In the genomic region with DNA sequence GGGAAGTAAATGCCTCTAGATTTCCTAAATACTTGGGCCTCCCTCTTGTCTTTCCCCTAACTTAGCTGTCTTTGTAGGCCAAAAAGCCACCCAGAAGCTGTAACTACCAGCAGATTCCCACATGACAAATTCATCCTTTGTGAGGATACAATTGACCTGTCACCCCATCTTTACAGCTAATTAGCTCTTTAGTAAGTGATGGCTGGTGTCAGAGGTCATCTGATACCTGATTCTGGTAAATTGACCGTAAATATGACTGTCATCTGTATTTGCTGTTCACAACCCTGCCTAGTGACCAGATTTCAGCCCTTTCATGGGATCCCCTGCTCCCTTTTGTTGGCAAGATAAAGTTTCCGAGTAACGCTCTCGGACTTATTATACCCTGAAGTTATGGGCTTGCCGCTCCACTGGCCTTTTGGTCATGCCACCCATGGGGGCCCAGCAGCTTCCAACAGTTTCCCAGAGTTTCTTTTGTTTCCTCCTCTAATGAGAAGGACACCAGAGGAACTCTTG, we compare ENCODE assay signal across 31 mouse cellular contexts.
DNase-seq lines count a peak whose midpoint lies in the region; ATAC-seq lines count a peak whose summit lies in the region.
"Had no signal": no experiment of that assay in that cellular context is flagged by ENCODE, and none has a peak within 500 bp of the region (broad histone marks: within the 10 kb centered on the region; RNA-seq: fewer than 3 reads in every experiment).

No protein-coding gene starts in this region.

- peak; percentile 46 for DNase-seq in hindbrain, embryonic 10.5 days (ENCODE audit: low spot score)
- peak; percentile 35 for DNase-seq in neural tube, embryonic 11.5 days (ENCODE audit: low spot score)
- no peak for DNase-seq in neural tube, embryonic 10.5 days (ENCODE audit: extremely low spot score, low spot score)
- DNase-seq in mesoderm, embryonic 11.5 days (ENCODE audit: low read depth, low spot score) = peak; percentile 64
- DNase-seq in spleen, postnatal 10 days (ENCODE audit: low spot score in 2 of 2) = no peak
- no peak for DNase-seq in thymus, postnatal 4 days
- DNase-seq: adrenal gland, postnatal 10 days; cerebellum, adult 11 months; cerebellum, adult 9-10 months; cerebellum, postnatal 36 days; gastrocnemius, postnatal 25 days; heart, adult 11 months; kidney, adult 2 months; kidney, postnatal 25 days; liver, postnatal 0 days; lung, postnatal 36 days had no signal

- no peaks in the 10 kb centered on the region for H3K9me3 ChIP-seq in hindbrain, embryonic 10.5 days
- no peaks in the 10 kb centered on the region for H3K9me3 ChIP-seq in hindbrain, embryonic 12.5 days (replicated peaks)
- H3K9me3 ChIP-seq in neural tube, embryonic 11.5 days (ENCODE audit: control insufficient read depth, low read length) = no peaks in the 10 kb centered on the region
- H3K9me3 ChIP-seq: embryonic facial prominence, embryonic 12.5 days; forebrain, embryonic 10.5 days; forebrain, embryonic 15.5 days; heart, embryonic 10.5 days; heart, embryonic 15.5 days; limb, embryonic 13.5 days; liver, embryonic 12.5 days; midbrain, embryonic 13.5 days had no signal

- no peak for ATAC-seq in hindbrain, embryonic 12.5 days (ENCODE audit: low FRiP score)
- no peak for ATAC-seq in neural tube, embryonic 11.5 days (ENCODE audit: insufficient read depth, low FRiP score, low TSS enrichment)
- ATAC-seq: forebrain, embryonic 15.5 days; inflammation-experienced regulatory T-cells, adult 6 months; liver, embryonic 12.5 days; liver, postnatal 0 days; midbrain, embryonic 13.5 days; Patski had no signal

- WGBS in hindbrain, embryonic 10.5 days = 25% methylated on average over 5 of the region's 5 CpGs
- WGBS in hindbrain, embryonic 12.5 days = 24% methylated on average over 5 of the region's 5 CpGs
- WGBS in neural tube, embryonic 11.5 days = 11% methylated on average over 5 of the region's 5 CpGs

- no peak overlapping the region for H3K9ac ChIP-seq in hindbrain, embryonic 12.5 days
- no peak overlapping the region for H3K9ac ChIP-seq in neural tube, embryonic 11.5 days (ENCODE audit: low read length)
- H3K9ac ChIP-seq: embryonic facial prominence, embryonic 12.5 days; forebrain, embryonic 15.5 days; heart, embryonic 15.5 days; hindbrain, embryonic 14.5 days; limb, embryonic 13.5 days; liver, embryonic 12.5 days; liver, postnatal 0 days; midbrain, embryonic 13.5 days had no signal

- no peak overlapping the region for H3K4me3 ChIP-seq in hindbrain, embryonic 10.5 days
- H3K4me3 ChIP-seq in hindbrain, embryonic 12.5 days = no peak overlapping the region
- no peak overlapping the region for H3K4me3 ChIP-seq in neural tube, embryonic 11.5 days (ENCODE audit: low read depth, low read length)
- H3K4me3 ChIP-seq: embryonic facial prominence, embryonic 12.5 days; forebrain, embryonic 10.5 days; forebrain, embryonic 15.5 days; heart, embryonic 10.5 days; heart, embryonic 15.5 days; layer of hippocampus, adult 2 months; limb, embryonic 13.5 days; liver, embryonic 12.5 days; megakaryocyte, embryonic 14.5 days; midbrain, embryonic 13.5 days had no signal

- no peak overlapping the region for H3K27ac ChIP-seq in hindbrain, embryonic 10.5 days
- H3K27ac ChIP-seq in hindbrain, embryonic 12.5 days = no peak overlapping the region
- H3K27ac ChIP-seq in neural tube, embryonic 11.5 days (ENCODE audit: low read depth, low read length) = no peak overlapping the region
- H3K27ac ChIP-seq: embryonic facial prominence, embryonic 12.5 days; forebrain, embryonic 10.5 days; forebrain, embryonic 15.5 days; heart, embryonic 10.5 days; heart, embryonic 15.5 days; hindbrain, embryonic 14.5 days; layer of hippocampus, adult 2 months; limb, embryonic 13.5 days; liver, embryonic 12.5 days; midbrain, embryonic 13.5 days had no signal

- no peak overlapping the region for H3K4me2 ChIP-seq in hindbrain, embryonic 12.5 days (replicated peaks)
- H3K4me2 ChIP-seq in neural tube, embryonic 11.5 days (ENCODE audit: low read depth) = no peak overlapping the region
- H3K4me2 ChIP-seq: embryonic facial prominence, embryonic 12.5 days; forebrain, embryonic 15.5 days; heart, embryonic 15.5 days; hindbrain, embryonic 14.5 days; limb, embryonic 13.5 days; liver, embryonic 12.5 days; midbrain, embryonic 13.5 days had no signal

- no peaks in the 10 kb centered on the region for H3K36me3 ChIP-seq in hindbrain, embryonic 10.5 days
- H3K36me3 ChIP-seq in hindbrain, embryonic 12.5 days = no peaks in the 10 kb centered on the region
- no peaks in the 10 kb centered on the region for H3K36me3 ChIP-seq in neural tube, embryonic 11.5 days (ENCODE audit: control insufficient read depth, insufficient read depth, low read length)
- H3K36me3 ChIP-seq: embryonic facial prominence, embryonic 12.5 days; forebrain, embryonic 10.5 days; forebrain, embryonic 15.5 days; G1E; heart, embryonic 10.5 days; heart, embryonic 15.5 days; limb, embryonic 13.5 days; liver, embryonic 12.5 days; midbrain, embryonic 13.5 days had no signal

- peaks cover 21% of the 10 kb centered on the region for H3K4me1 ChIP-seq in hindbrain, embryonic 10.5 days (replicated peaks)
- H3K4me1 ChIP-seq in hindbrain, embryonic 12.5 days = 0 out of 2 replicates have a peak, but pooled peaks cover 5% of the 10 kb centered on the region
- H3K4me1 ChIP-seq in neural tube, embryonic 11.5 days (ENCODE audit: control insufficient read depth, insufficient read depth, low read length) = no peaks in the 10 kb centered on the region
- H3K4me1 ChIP-seq: forebrain, embryonic 15.5 days; heart, embryonic 10.5 days; liver, embryonic 12.5 days; megakaryocyte, embryonic 14.5 days; midbrain, embryonic 13.5 days had no signal

- peaks cover 100% of the 10 kb centered on the region for H3K27me3 ChIP-seq in hindbrain, embryonic 10.5 days (ENCODE audit: insufficient read depth, poor library complexity, severe bottlenecking)
- peaks cover 84% of the 10 kb centered on the region for H3K27me3 ChIP-seq in hindbrain, embryonic 12.5 days
- peaks cover 31% of the 10 kb centered on the region for H3K27me3 ChIP-seq in neural tube, embryonic 11.5 days (ENCODE audit: control insufficient read depth, insufficient read depth, low read length)
- H3K27me3 ChIP-seq: embryonic facial prominence, embryonic 12.5 days; forebrain, embryonic 15.5 days; heart, embryonic 15.5 days; limb, embryonic 13.5 days; liver, embryonic 12.5 days; megakaryocyte, embryonic 14.5 days; Patski had no signal

Comparison
In these comparisons a context has a peak if more than half of its experiments do, and no peak if none do; other contexts are left out.
1. DNase-seq: peak in hindbrain, embryonic 10.5 days (single experiment), neural tube, embryonic 11.5 days (single experiment) and mesoderm, embryonic 11.5 days (single experiment); none in neural tube, embryonic 10.5 days (single experiment), spleen, postnatal 10 days (0 of 2) and thymus, postnatal 4 days (single experiment).